23 mouse cellular contexts compared by ENCODE assay signal in genomic region chr5:65487381-65487780, GRCm38 (mm10). TPM values are rescaled to one million over a fixed set of nuclear protein-coding genes. Genes with fewer than 3 reads are reported as not detected.
DNase-seq lines count a peak whose midpoint lies in the region; ATAC-seq and TF ChIP-seq lines count a peak whose summit lies in the region.
"Had no signal": no experiment of that assay in that cellular context is flagged by ENCODE, and none has a peak within 500 bp of the region (broad histone marks: within the 10 kb centered on the region; RNA-seq: fewer than 3 reads in every experiment).

No protein-coding gene starts in this region.

- intact Hi-C loops in heart, postnatal 14 days (cut with DNase I): no loop called here

- H3K4me1 ChIP-seq in heart, embryonic 10.5 days: peaks cover 32% of the 10 kb centered on the region
- H3K4me1 ChIP-seq in CH12.LX (ENCODE audit: control insufficient read depth in 1 of 2, insufficient read depth in 2 of 2): peaks cover 7 to 72% of the 10 kb centered on the region in 2 experiments; a peak in 3 of 4 replicates
- H3K4me1 ChIP-seq in heart, embryonic 16.5 days (ENCODE audit: control insufficient read depth, insufficient read depth, low read length): peaks cover 48% of the 10 kb centered on the region

- no peaks in the 10 kb centered on the region for H3K9me3 ChIP-seq in heart, embryonic 10.5 days
- no peaks in the 10 kb centered on the region for H3K9me3 ChIP-seq in CH12.LX (replicated peaks; ENCODE audit: low read length)
- H3K9me3 ChIP-seq in heart, embryonic 16.5 days (replicated peaks; ENCODE audit: control insufficient read depth, low read length): no peaks in the 10 kb centered on the region
- H3K9me3 ChIP-seq: limb, embryonic 15.5 days; lung, embryonic 15.5 days; midbrain, embryonic 12.5 days; neural tube, embryonic 15.5 days had no signal

- 0 out of 2 replicates have a peak, but pooled peaks have one; percentile 25 for ATAC-seq in heart, embryonic 16.5 days (replicated peaks; ENCODE audit: extremely low read depth, insufficient read depth, low FRiP score)

- H3K27me3 ChIP-seq in heart, embryonic 10.5 days (ENCODE audit: insufficient read depth, poor library complexity, severe bottlenecking): no peaks in the 10 kb centered on the region
- peaks cover 28% of the 10 kb centered on the region for H3K27me3 ChIP-seq in CH12.LX (replicated peaks)
- H3K27me3 ChIP-seq in heart, embryonic 16.5 days (ENCODE audit: control insufficient read depth, insufficient read depth, low read length): no peaks in the 10 kb centered on the region
- H3K27me3 ChIP-seq: limb, embryonic 15.5 days; lung, embryonic 15.5 days; midbrain, embryonic 12.5 days; neural tube, embryonic 15.5 days had no signal

- H3K4me2 ChIP-seq in CH12.LX (ENCODE audit: insufficient read depth, low read depth, poor library complexity, severe bottlenecking): peak overlapping the region; percentile 59; the same call in 1 of the 2 replicates
- H3K4me2 ChIP-seq in heart, embryonic 16.5 days (ENCODE audit: low read depth, low read length): peak overlapping the region; percentile 42
- H3K4me2 ChIP-seq: hindbrain, embryonic 14.5 days; limb, embryonic 15.5 days; lung, embryonic 15.5 days; midbrain, embryonic 12.5 days; neural tube, embryonic 15.5 days had no signal

- WGBS in heart, embryonic 10.5 days: 61% methylated on average over 10 of the region's 10 CpGs
- WGBS in heart, embryonic 16.5 days: 44% methylated on average over 10 of the region's 10 CpGs

- peak overlapping the region; percentile 77 for H3K27ac ChIP-seq in heart, embryonic 10.5 days
- peak overlapping the region; percentile 38; the same call in 1 of the 2 replicates for H3K27ac ChIP-seq in CH12.LX (ENCODE audit: insufficient read depth, low read depth)
- peak overlapping the region; percentile 91 for H3K27ac ChIP-seq in heart, embryonic 16.5 days (ENCODE audit: low read length)
- H3K27ac ChIP-seq: hindbrain, embryonic 14.5 days; limb, embryonic 15.5 days; lung, embryonic 15.5 days; midbrain, embryonic 12.5 days; neural tube, embryonic 15.5 days had no signal

- 0 out of 2 replicates have a peak, but pooled peaks cover 2% of the 10 kb centered on the region for H3K36me3 ChIP-seq in heart, embryonic 10.5 days
- H3K36me3 ChIP-seq in CH12.LX (replicated peaks in 1 of 2; ENCODE audit: control insufficient read depth in 1 of 2, insufficient read depth in 1 of 2, low read length in 1 of 2): peaks cover 0 to 3% of the 10 kb centered on the region in 2 experiments
- no peaks in the 10 kb centered on the region for H3K36me3 ChIP-seq in heart, embryonic 16.5 days (ENCODE audit: control insufficient read depth, insufficient read depth)
- H3K36me3 ChIP-seq: limb, embryonic 15.5 days; lung, embryonic 15.5 days; midbrain, embryonic 12.5 days; neural tube, embryonic 15.5 days had no signal

- peak overlapping the region; percentile 5; the same call in 1 of the 2 replicates for H3K4me3 ChIP-seq in heart, embryonic 10.5 days
- no peak overlapping the region for H3K4me3 ChIP-seq in CH12.LX (replicated peaks in 1 of 3; ENCODE audit: low read depth in 2 of 3, low read length in 2 of 3, poor library complexity in 1 of 3)
- no peak overlapping the region for H3K4me3 ChIP-seq in heart, embryonic 16.5 days (ENCODE audit: low read length)
- H3K4me3 ChIP-seq: limb, embryonic 15.5 days; lung, embryonic 15.5 days; midbrain, embryonic 12.5 days; neural tube, embryonic 15.5 days had no signal

- H3K79me2 ChIP-seq in CH12.LX (replicated peaks; ENCODE audit: control insufficient read depth, extremely low read depth, insufficient read depth, poor library complexity, severe bottlenecking): no peaks in the 10 kb centered on the region

- no peak for TF ChIP-seq RAD21 in CH12.LX (IDR thresholded peaks at IDR 0.05; ENCODE audit: low read depth, low read length)

- dilution Hi-C loops in CH12.LX (cut with MboI; ENCODE audit: extremely low pct_ligation_motif_present, extremely low pct_unique_long_range_greater_than_20kb, low sequenced_read_pairs): no loop called here

- peak; percentile 25; the same call in 1 of the 2 replicates for TF ChIP-seq POLR2A in CH12.LX (IDR thresholded peaks at IDR 0.05; ENCODE audit: low read depth, low read length)

- TF ChIP-seq EP300 in CH12.LX (IDR thresholded peaks at IDR 0.05; ENCODE audit: low read length): no peak

- in situ Hi-C loops in CH12.LX (cut with MboI; ENCODE audit: low pct_ligation_motif_present, low pct_unique_long_range_greater_than_20kb, low sequenced_read_pairs): no loop called here

- DNase-seq in heart, embryonic 10.5 days (ENCODE audit: low spot score): peak; percentile 77
- DNase-seq in heart, postnatal 14 days: no peak
- DNase-seq in A20 (ENCODE audit: low read depth, low spot score): peak; percentile 87
- DNase-seq in CH12.LX (ENCODE audit: extremely low read depth): peak; percentile 57
- no peak for DNase-seq in retina, embryonic 14.5 days (ENCODE audit: low spot score)
- no peak for DNase-seq in right cerebral cortex, postnatal 14 days
- DNase-seq: adrenal gland, postnatal 25 days; cerebellum, adult 11 months; gastrocnemius, postnatal 36 days; kidney, adult 18-20 months; kidney, postnatal 36 days had no signal

- no peak overlapping the region for H3K9ac ChIP-seq in CH12.LX (ENCODE audit: insufficient read depth, low read depth)
- H3K9ac ChIP-seq in heart, embryonic 16.5 days (ENCODE audit: low read length): peak overlapping the region; percentile 50
- H3K9ac ChIP-seq: hindbrain, embryonic 14.5 days; limb, embryonic 15.5 days; lung, embryonic 15.5 days; midbrain, embryonic 12.5 days; neural tube, embryonic 15.5 days had no signal

- TF ChIP-seq CTCF in CH12.LX (conservative IDR thresholded peaks at IDR 0.05 in 1 of 2, IDR thresholded peaks at IDR 0.05 in 1 of 2; ENCODE audit: low read depth in 2 of 2, low read length in 2 of 2): no peak

TF ChIP-seq in CH12.LX, 34 proteins besides CTCF, POLR2A, EP300 and RAD21:
- TF ChIP-seq MEF2A (IDR thresholded peaks at IDR 0.05; ENCODE audit: borderline replicate concordance, low read depth, low read length) (peak; percentile 71; the same call in 1 of the 2 replicates), ETS1 (conservative IDR thresholded peaks at IDR 0.05; ENCODE audit: low read depth, low read length) (peak; percentile 40), TBP (conservative IDR thresholded peaks at IDR 0.05; ENCODE audit: low read depth, low read length) (no peak), GABPA (IDR thresholded peaks at IDR 0.05; ENCODE audit: insufficient replicate concordance, low read depth, low read length) (no peak), HCFC1 (IDR thresholded peaks at IDR 0.05; ENCODE audit: low read depth, low read length) (no peak), CHD1 (IDR thresholded peaks at IDR 0.05; ENCODE audit: low read depth, low read length) (no peak), USF2 (conservative IDR thresholded peaks at IDR 0.05; ENCODE audit: low read depth, low read length) (no peak), ZNF384 (IDR thresholded peaks at IDR 0.05; ENCODE audit: low read depth, low read length) (no peak), RCOR1 (conservative IDR thresholded peaks at IDR 0.05; ENCODE audit: low read depth, low read length) (no peak), BHLHE40 (IDR thresholded peaks at IDR 0.05; ENCODE audit: low read depth, low read length) (peak; percentile 47; the same call in 1 of the 2 replicates), MXI1 (IDR thresholded peaks at IDR 0.05; ENCODE audit: low read depth, low read length) (no peak), ZMIZ1 (IDR thresholded peaks at IDR 0.05; ENCODE audit: low read depth, low read length) (no peak)

RNA-seq across cellular contexts. Expression of gene Gm43552, which starts 5.3 kb away (rescaled TPM):
- polyA plus RNA-seq in heart, embryonic 10.5 days (2016; fragmentation: Nextera tagmentation; extraction: Ambion mirVana): not detected in 2 replicates
- total RNA-seq in heart, postnatal 14 days (2021): 1 to 10 TPM in 1 of 2 experiments, not detected in 1; 1.3 TPM
- total RNA-seq in CH12.LX (2012; rRNA removed) (not detected in 2 replicates), CH12.LX (2014; rRNA removed) (not detected in 2 replicates)
- 1.5 and 2.1 TPM in 2 replicates for polyA plus RNA-seq in CH12.LX (2012; ENCODE audit: insufficient read length, low read depth)
- polyA plus RNA-seq in heart, embryonic 16.5 days (2015; fragmentation: Nextera tagmentation; extraction: Ambion mirVana): 0.91 and 2.3 TPM in 2 replicates
- total RNA-seq: gastrocnemius, postnatal 36 days; layer of hippocampus, postnatal 10 days; left cerebral cortex, postnatal 10 days had no signal
- polyA plus RNA-seq: embryonic facial prominence, embryonic 14.5 days; forebrain, embryonic 11.5 days; frontal cortex, adult 2 months; hindbrain, embryonic 14.5 days; limb, embryonic 15.5 days; lung, embryonic 15.5 days; midbrain, embryonic 12.5 days; urinary bladder, adult 2 months had no signal

RNA-seq across cellular contexts. Expression of gene Smim14, which starts 49.6 kb away (rescaled TPM):
- polyA plus RNA-seq in heart, embryonic 10.5 days (2016; fragmentation: Nextera tagmentation; extraction: Ambion mirVana): 99.0 and 106 TPM in 2 replicates
- total RNA-seq in heart, postnatal 14 days (2021): 100 to 1,000 TPM in 1 of 2 experiments, 10 to 100 TPM in 1; 93.4 to 103 TPM
- total RNA-seq in CH12.LX (2012; rRNA removed) (9.7 and 11.4 TPM in 2 replicates), CH12.LX (2014; rRNA removed) (46.4 and 50.2 TPM in 2 replicates)
- polyA plus RNA-seq in CH12.LX (2012; ENCODE audit: insufficient read length, low read depth): 19.3 and 19.7 TPM in 2 replicates
- polyA plus RNA-seq in heart, embryonic 16.5 days (2015; fragmentation: Nextera tagmentation; extraction: Ambion mirVana): 116 and 141 TPM in 2 replicates

RNA-seq across cellular contexts. Expression of gene Ube2k, which starts 49.7 kb away (rescaled TPM):
- polyA plus RNA-seq in heart, embryonic 10.5 days (2016; fragmentation: Nextera tagmentation; extraction: Ambion mirVana): 170 and 199 TPM in 2 replicates
- total RNA-seq in heart, postnatal 14 days (2021): 10 to 100 TPM; 62.5 to 66.3 TPM
- 56.7 and 58.8 TPM in 2 replicates for total RNA-seq in CH12.LX (2012; rRNA removed)
- total RNA-seq in CH12.LX (2014; rRNA removed): 51.4 and 54.9 TPM in 2 replicates
- polyA plus RNA-seq in CH12.LX (2012; ENCODE audit: insufficient read length, low read depth): 293 and 310 TPM in 2 replicates
- 117 and 132 TPM in 2 replicates for polyA plus RNA-seq in heart, embryonic 16.5 days (2015; fragmentation: Nextera tagmentation; extraction: Ambion mirVana)

RNA-seq across cellular contexts. Expression of gene Ugdh, which starts 51.6 kb away (rescaled TPM):
- 99.8 and 135 TPM in 2 replicates for polyA plus RNA-seq in heart, embryonic 10.5 days (2016; fragmentation: Nextera tagmentation; extraction: Ambion mirVana)
- 10 to 100 TPM; 23.2 to 25.1 TPM for total RNA-seq in heart, postnatal 14 days (2021)
- 8.9 and 9.8 TPM in 2 replicates for total RNA-seq in CH12.LX (2012; rRNA removed)
- 40.3 and 45.7 TPM in 2 replicates for total RNA-seq in CH12.LX (2014; rRNA removed)
- 37.7 and 38.0 TPM in 2 replicates for polyA plus RNA-seq in CH12.LX (2012; ENCODE audit: insufficient read length, low read depth)
- polyA plus RNA-seq in heart, embryonic 16.5 days (2015; fragmentation: Nextera tagmentation; extraction: Ambion mirVana): 58.9 and 65.3 TPM in 2 replicates

Comparison
In these comparisons a context has a peak if more than half of its experiments do, and no peak if none do; other contexts are left out.
1. DNase-seq: peak in heart, embryonic 10.5 days (single experiment), A20 (single experiment) and CH12.LX (single experiment); none in heart, postnatal 14 days (0 of 2), retina, embryonic 14.5 days (single experiment) and right cerebral cortex, postnatal 14 days (single experiment).
2. H3K27ac ChIP-seq: peak in every context shown above with its lines; median percentile 91 in heart, embryonic 16.5 days; 77 in heart, embryonic 10.5 days; 38 in CH12.LX.